Mouse (Mus musculus) T-helper 2 cell (primary cell): Measurements from ENCODE around the gene Ugt1a9.
"Not testable (repeated sequence)": the region's sequence is repeated elsewhere in the genome, so short reads cannot be mapped to it uniquely, and the experiment has no call there.

Experiments
- in situ Hi-C: fragments of 300-600 bp; cut with MboI, MseI; formaldehyde crosslinking; loops from one replicate; pipeline ENCODE4 v1.15.1; 2025; ENCODE audit warnings: high pct_unique_total_duplicates

Gene Ugt1a9

GRCm38 (mm10) chr1:88219054-88219453, 148.5 kb downstream of the Ugt1a9 start:
- in situ Hi-C loops = no loop called here

- in situ Hi-C loops = no loop called here
Measured at GRCm38 (mm10) chr1:88220336-88220735, 149.7 kb downstream of the Ugt1a9 start.

- in situ Hi-C loops = no loop called here
Measured at GRCm38 (mm10) chr1:88222216-88222615, 151.6 kb downstream of the Ugt1a9 start.

GRCm38 (mm10) chr1:88223011-88223515, 152.5 kb downstream of the Ugt1a9 start:
- in situ Hi-C loops = not testable (repeated sequence)

GRCm38 (mm10) chr1:88223591-88223990, 153.0 kb downstream of the Ugt1a9 start:
- in situ Hi-C loops = no loop called here

- in situ Hi-C loops = no loop called here
Measured at GRCm38 (mm10) chr1:88224029-88224776, 153.6 kb downstream of the Ugt1a9 start.

- in situ Hi-C loops = not testable (repeated sequence)
Measured at GRCm38 (mm10) chr1:88225301-88225700, 154.7 kb downstream of the Ugt1a9 start.

GRCm38 (mm10) chr1:88225741-88226140, 155.1 kb downstream of the Ugt1a9 start:
- in situ Hi-C loops = no loop called here

GRCm38 (mm10) chr1:88226670-88227379, 156.2 kb downstream of the Ugt1a9 start, which contains the start of gene Mroh2a:
Gene Mroh2a, plus strand, starts transcription at chr1:88226986.
- in situ Hi-C loops = no loop called here

GRCm38 (mm10) chr1:88227482-88227881, 156.9 kb downstream of the Ugt1a9 start:
- in situ Hi-C loops = no loop called here

- in situ Hi-C loops = no loop called here
Measured at GRCm38 (mm10) chr1:88228121-88228520, 157.5 kb downstream of the Ugt1a9 start.

- in situ Hi-C loops = no loop called here
Measured at GRCm38 (mm10) chr1:88229566-88229965, 159.0 kb downstream of the Ugt1a9 start.

- in situ Hi-C loops = no loop called here
Measured at GRCm38 (mm10) chr1:88229986-88230385, 159.4 kb downstream of the Ugt1a9 start.

GRCm38 (mm10) chr1:88230421-88230820, 159.8 kb downstream of the Ugt1a9 start:
- in situ Hi-C loops = no loop called here

- in situ Hi-C loops = no loop called here
Measured at GRCm38 (mm10) chr1:88230981-88231802, 160.6 kb downstream of the Ugt1a9 start.

GRCm38 (mm10) chr1:88231803-88232499, 161.4 kb downstream of the Ugt1a9 start:
- in situ Hi-C loops = no loop called here

GRCm38 (mm10) chr1:88232664-88233380, 162.2 kb downstream of the Ugt1a9 start:
- in situ Hi-C loops = no loop called here

GRCm38 (mm10) chr1:88233421-88234247, 163.0 kb downstream of the Ugt1a9 start:
- in situ Hi-C loops = no loop called here

GRCm38 (mm10) chr1:88234248-88234610, 163.6 kb downstream of the Ugt1a9 start:
- in situ Hi-C loops = no loop called here

- in situ Hi-C loops = no loop called here
Measured at GRCm38 (mm10) chr1:88234646-88235045, 164.0 kb downstream of the Ugt1a9 start.
